Comparison of ENCODE assay signal across 8 mouse cellular contexts in genomic region chrX:52987905-52988783, GRCm38 (mm10). TPM values are rescaled to one million over a fixed set of nuclear protein-coding genes. Genes with fewer than 3 reads are reported as not detected.
DNase-seq lines count a peak whose midpoint lies in the region; ATAC-seq and TF ChIP-seq lines count a peak whose summit lies in the region.

Gene Hprt (plus strand): TSS chrX:52988137.

- H3K4me3 ChIP-seq in ES-Bruce4 (ENCODE audit: low read depth, low read length) = peak within 1 kb of the TSS; percentile 100
- peak within 1 kb of the TSS; percentile 63 for H3K4me3 ChIP-seq in forebrain, embryonic 12.5 days (replicated peaks)
- H3K4me3 ChIP-seq in heart, embryonic 16.5 days (ENCODE audit: low read length) = peak within 1 kb of the TSS; percentile 75
- H3K4me3 ChIP-seq in liver, embryonic 16.5 days (ENCODE audit: low read depth, low read length) = peak within 1 kb of the TSS; percentile 82
- peak within 1 kb of the TSS; percentile 60 for H3K4me3 ChIP-seq in neural tube, embryonic 12.5 days
- peak within 1 kb of the TSS; percentile 62 for H3K4me3 ChIP-seq in stomach, postnatal 0 days (ENCODE audit: low read depth, low read length)

- no peaks in the 10 kb centered on the region for H3K9me3 ChIP-seq in ES-Bruce4 (replicated peaks; ENCODE audit: control insufficient read depth, insufficient read depth, low read length, poor library complexity, severe bottlenecking)
- no peaks in the 10 kb centered on the region for H3K9me3 ChIP-seq in forebrain, embryonic 12.5 days
- no peaks in the 10 kb centered on the region for H3K9me3 ChIP-seq in heart, embryonic 16.5 days (replicated peaks; ENCODE audit: control insufficient read depth, low read length)
- no peaks in the 10 kb centered on the region for H3K9me3 ChIP-seq in liver, embryonic 16.5 days (replicated peaks; ENCODE audit: control insufficient read depth, low read length)
- no peaks in the 10 kb centered on the region for H3K9me3 ChIP-seq in neural tube, embryonic 12.5 days
- H3K9me3 ChIP-seq in stomach, postnatal 0 days (ENCODE audit: control insufficient read depth, low read length) = no peaks in the 10 kb centered on the region

- no peaks in the 10 kb centered on the region for H3K36me3 ChIP-seq in ES-Bruce4 (ENCODE audit: control insufficient read depth, insufficient read depth, low read length, poor library complexity, severe bottlenecking)
- no peaks in the 10 kb centered on the region for H3K36me3 ChIP-seq in forebrain, embryonic 12.5 days (replicated peaks)
- H3K36me3 ChIP-seq in heart, embryonic 16.5 days (ENCODE audit: control insufficient read depth, insufficient read depth) = no peaks in the 10 kb centered on the region
- H3K36me3 ChIP-seq in liver, embryonic 16.5 days (ENCODE audit: control insufficient read depth, insufficient read depth) = no peaks in the 10 kb centered on the region
- H3K36me3 ChIP-seq in neural tube, embryonic 12.5 days = no peaks in the 10 kb centered on the region
- H3K36me3 ChIP-seq in stomach, postnatal 0 days (ENCODE audit: control insufficient read depth, insufficient read depth, low read length) = no peaks in the 10 kb centered on the region

- TF ChIP-seq CTCF in ES-Bruce4 (IDR thresholded peaks at IDR 0.05; ENCODE audit: low read depth, low read length) = no peak
- 0 out of 2 replicates have a peak, but pooled peaks have one; percentile 3 for TF ChIP-seq CTCF in stomach, postnatal 0 days (IDR thresholded peaks at IDR 0.05; ENCODE audit: low read depth)

- WGBS in forebrain, embryonic 12.5 days = 20% methylated on average over 61 of the region's 72 CpGs
- WGBS in heart, embryonic 16.5 days = 16% methylated on average over 69 of the region's 72 CpGs
- WGBS in liver, embryonic 16.5 days (ENCODE audit: insufficient replicate concordance) = 19% methylated on average over 66 of the region's 72 CpGs
- 17% methylated on average over 65 of the region's 72 CpGs for WGBS in neural tube, embryonic 12.5 days
- WGBS in stomach, postnatal 0 days = 14% methylated on average over 60 of the region's 72 CpGs

- TF ChIP-seq POLR2A in ES-Bruce4 (IDR thresholded peaks at IDR 0.05; ENCODE audit: insufficient read depth, low read length) = peak; percentile 72

- H3K27me3 ChIP-seq in ES-Bruce4 (ENCODE audit: control insufficient read depth, insufficient read depth, low read length, poor library complexity, severe bottlenecking) = no peaks in the 10 kb centered on the region
- H3K27me3 ChIP-seq in forebrain, embryonic 12.5 days = no peaks in the 10 kb centered on the region
- no peaks in the 10 kb centered on the region for H3K27me3 ChIP-seq in heart, embryonic 16.5 days (ENCODE audit: control insufficient read depth, insufficient read depth, low read length)
- no peaks in the 10 kb centered on the region for H3K27me3 ChIP-seq in liver, embryonic 16.5 days (ENCODE audit: control insufficient read depth, insufficient read depth, low read depth, low read length)
- no peaks in the 10 kb centered on the region for H3K27me3 ChIP-seq in neural tube, embryonic 12.5 days (replicated peaks)
- H3K27me3 ChIP-seq in stomach, postnatal 0 days (ENCODE audit: control insufficient read depth, insufficient read depth, low read length) = no peaks in the 10 kb centered on the region

- TF ChIP-seq EP300 in ES-Bruce4 (IDR thresholded peaks at IDR 0.05; ENCODE audit: insufficient read depth, low read depth, low read length) = no peak
- no peak for TF ChIP-seq EP300 in stomach, postnatal 0 days (optimal IDR thresholded peaks at IDR 0.05)

- H3K4me1 ChIP-seq in ES-Bruce4 (ENCODE audit: control insufficient read depth, insufficient read depth, low read length) = no peaks in the 10 kb centered on the region
- peaks cover 7% of the 10 kb centered on the region; the same call in 1 of the 2 replicates for H3K4me1 ChIP-seq in forebrain, embryonic 12.5 days
- H3K4me1 ChIP-seq in heart, embryonic 16.5 days (ENCODE audit: control insufficient read depth, insufficient read depth, low read length) = no peaks in the 10 kb centered on the region
- peaks cover 4% of the 10 kb centered on the region for H3K4me1 ChIP-seq in liver, embryonic 16.5 days (ENCODE audit: control insufficient read depth, low read depth, low read length)
- no peaks in the 10 kb centered on the region for H3K4me1 ChIP-seq in neural tube, embryonic 12.5 days
- no peaks in the 10 kb centered on the region for H3K4me1 ChIP-seq in stomach, postnatal 0 days (replicated peaks; ENCODE audit: control insufficient read depth, insufficient read depth)

- peak; percentile 97 for ATAC-seq in forebrain, embryonic 12.5 days (ENCODE audit: low FRiP score)
- peak; percentile 96 for ATAC-seq in heart, embryonic 16.5 days (replicated peaks; ENCODE audit: extremely low read depth, insufficient read depth, low FRiP score)
- ATAC-seq in liver, embryonic 16.5 days (ENCODE audit: low read depth) = peak; percentile 96
- ATAC-seq in neural tube, embryonic 12.5 days (ENCODE audit: low FRiP score, low read depth) = peak; percentile 96
- ATAC-seq in stomach, postnatal 0 days (ENCODE audit: low FRiP score, low TSS enrichment) = peak; percentile 96

- H3K4me2 ChIP-seq in forebrain, embryonic 12.5 days = peak within 1 kb of the TSS; percentile 53
- peak within 1 kb of the TSS; percentile 65 for H3K4me2 ChIP-seq in heart, embryonic 16.5 days (ENCODE audit: low read depth, low read length)
- H3K4me2 ChIP-seq in liver, embryonic 16.5 days (ENCODE audit: low read depth, low read length) = peak within 1 kb of the TSS; percentile 61
- peak within 1 kb of the TSS; percentile 57 for H3K4me2 ChIP-seq in neural tube, embryonic 12.5 days (replicated peaks)
- peak within 1 kb of the TSS; percentile 52 for H3K4me2 ChIP-seq in stomach, postnatal 0 days (replicated peaks; ENCODE audit: low read depth)

- peak within 1 kb of the TSS; percentile 97 for H3K9ac ChIP-seq in ES-Bruce4 (ENCODE audit: low read depth, poor library complexity, severe bottlenecking)
- peak within 1 kb of the TSS; percentile 78 for H3K9ac ChIP-seq in forebrain, embryonic 12.5 days
- H3K9ac ChIP-seq in heart, embryonic 16.5 days (ENCODE audit: low read length) = peak within 1 kb of the TSS; percentile 91
- H3K9ac ChIP-seq in liver, embryonic 16.5 days (ENCODE audit: low read depth, low read length) = peak within 1 kb of the TSS; percentile 88
- peak within 1 kb of the TSS; percentile 67 for H3K9ac ChIP-seq in neural tube, embryonic 12.5 days
- H3K9ac ChIP-seq in stomach, postnatal 0 days (ENCODE audit: low read length) = peak within 1 kb of the TSS; percentile 88

- peak within 1 kb of the TSS; percentile 83 for H3K27ac ChIP-seq in ES-Bruce4 (ENCODE audit: insufficient read depth, low read length)
- peak within 1 kb of the TSS; percentile 89 for H3K27ac ChIP-seq in forebrain, embryonic 12.5 days
- H3K27ac ChIP-seq in heart, embryonic 16.5 days (ENCODE audit: low read length) = peak within 1 kb of the TSS; percentile 94
- H3K27ac ChIP-seq in liver, embryonic 16.5 days (ENCODE audit: low read length) = peak within 1 kb of the TSS; percentile 93
- H3K27ac ChIP-seq in neural tube, embryonic 12.5 days = peak within 1 kb of the TSS; percentile 68; the same call in 1 of the 2 replicates
- H3K27ac ChIP-seq in stomach, postnatal 0 days (replicated peaks) = peak within 1 kb of the TSS; percentile 97

- DNase-seq in c-Kit-positive CD71-positive TER-119-positive erythroid progenitor cells, embryonic 14.5 days (ENCODE audit: low spot score) = peak; percentile 76
- DNase-seq in kidney, postnatal 36 days = peak; percentile 89 to 92
- peak; percentile 91 for DNase-seq in stomach, postnatal 0 days (ENCODE audit: low spot score)

RNA-seq across cellular contexts. Expression of gene Hprt, which starts in this region (rescaled TPM):
- 250 and 254 TPM in 2 replicates for polyA plus RNA-seq in ES-Bruce4 (2011; ENCODE audit: insufficient read depth, insufficient read length, low read depth, missing spikeins)
- 64.4 and 68.6 TPM in 2 replicates for polyA plus RNA-seq in forebrain, embryonic 12.5 days (2016; fragmentation: Nextera tagmentation; extraction: Ambion mirVana)
- 216 and 264 TPM in 2 replicates for polyA plus RNA-seq in heart, embryonic 16.5 days (2015; fragmentation: Nextera tagmentation; extraction: Ambion mirVana)
- polyA plus RNA-seq in liver, embryonic 16.5 days (2015; fragmentation: Nextera tagmentation; extraction: Ambion mirVana) = 134 and 173 TPM in 2 replicates
- 71.4 and 76.7 TPM in 2 replicates for polyA plus RNA-seq in neural tube, embryonic 12.5 days (2016; fragmentation: Nextera tagmentation; extraction: Ambion mirVana)
- 251 and 254 TPM in 2 replicates for polyA plus RNA-seq in stomach, postnatal 0 days (2015; fragmentation: Nextera tagmentation; extraction: Ambion mirVana)

Comparison
In these comparisons a context has a peak if more than half of its experiments do, and no peak if none do; other contexts are left out.
1. Peak in every context shown above with its lines: DNase-seq, ATAC-seq, H3K4me3 ChIP-seq and H3K27ac ChIP-seq.